Mouse (Mus musculus) embryo, embryonic 9.5 days (tissue): ENCODE results near the gene Cd276.

Experiments
- DNase-seq: peaks from one replicate; pipeline ENCODE4 v3.0.0-alpha.2; 2017; ENCODE audit errors: extremely low spot score

The Cd276 gene

GRCm38 (mm10) chr9:58513749-58514148 is 41.5 kb downstream of the Cd276 start:
- DNase-seq = no peak

DNA sequence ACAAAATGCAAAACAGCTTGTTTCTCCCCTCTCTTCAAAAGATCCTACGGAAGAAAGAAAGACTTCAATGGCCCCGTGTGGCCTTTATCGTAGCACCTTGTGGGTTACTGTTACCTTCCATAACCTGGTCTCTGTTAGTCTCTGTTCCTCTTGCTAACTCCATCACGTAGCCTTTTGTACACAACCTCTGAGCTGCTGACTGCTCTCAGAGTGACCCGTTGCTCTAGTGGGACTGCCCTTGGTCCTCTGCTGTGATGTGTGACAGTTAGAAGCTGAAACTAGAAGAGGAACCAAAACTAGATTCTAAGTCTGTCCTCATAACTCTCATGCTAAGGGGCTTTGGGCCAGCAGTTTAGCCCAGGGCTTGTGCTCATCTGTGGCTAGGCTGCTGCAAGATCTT is 44.8 kb downstream of the Cd276 start:
- no peak for DNase-seq

- no peak for DNase-seq
Measured at GRCm38 (mm10) chr9:58507216-58508005, 47.8 kb downstream of the Cd276 start.

DNA sequence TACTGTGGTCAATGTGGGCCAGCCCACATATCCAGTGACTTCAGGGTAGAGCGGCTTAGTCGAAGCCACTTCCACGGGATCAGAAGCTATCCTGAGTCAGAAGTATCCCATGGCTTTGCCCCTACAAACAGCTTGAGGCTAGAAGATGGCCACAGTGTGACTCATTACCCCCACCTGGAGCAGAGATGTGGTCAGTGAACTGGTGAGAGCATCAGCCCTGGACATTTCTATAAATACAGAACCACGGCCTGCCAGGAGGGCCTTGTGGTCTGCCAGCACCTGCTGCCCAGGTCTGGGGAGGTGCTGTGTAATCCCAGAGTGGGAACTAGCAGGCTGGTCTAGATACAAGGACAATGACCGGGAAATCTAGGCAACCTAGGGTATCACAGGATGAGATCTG is 54.3 kb downstream of the Cd276 start:
- no peak for DNase-seq

DNA sequence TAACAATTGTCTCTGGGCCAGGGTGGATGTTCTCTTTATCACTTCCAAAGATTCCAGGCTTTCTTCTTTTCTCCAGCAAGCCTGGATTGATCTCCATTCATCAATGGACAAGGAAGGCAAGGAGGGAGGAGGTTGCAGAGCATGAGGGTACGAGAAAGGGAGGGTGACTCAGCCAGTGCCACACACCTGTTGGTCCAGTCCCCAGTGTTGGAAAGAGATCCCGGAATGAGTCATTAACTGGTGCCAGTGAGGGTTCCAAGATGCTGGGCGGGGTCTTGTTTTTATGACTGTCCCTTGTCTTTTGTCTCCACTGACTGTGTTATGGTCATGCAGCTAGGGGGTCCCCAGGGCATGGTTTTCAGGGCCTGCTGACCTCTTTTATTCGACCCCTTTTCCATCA is 57.3 kb downstream of the Cd276 start:
- no peak for DNase-seq

GRCm38 (mm10) chr9:58496470-58497182 is 58.6 kb downstream of the Cd276 start:
- no peak for DNase-seq

DNA sequence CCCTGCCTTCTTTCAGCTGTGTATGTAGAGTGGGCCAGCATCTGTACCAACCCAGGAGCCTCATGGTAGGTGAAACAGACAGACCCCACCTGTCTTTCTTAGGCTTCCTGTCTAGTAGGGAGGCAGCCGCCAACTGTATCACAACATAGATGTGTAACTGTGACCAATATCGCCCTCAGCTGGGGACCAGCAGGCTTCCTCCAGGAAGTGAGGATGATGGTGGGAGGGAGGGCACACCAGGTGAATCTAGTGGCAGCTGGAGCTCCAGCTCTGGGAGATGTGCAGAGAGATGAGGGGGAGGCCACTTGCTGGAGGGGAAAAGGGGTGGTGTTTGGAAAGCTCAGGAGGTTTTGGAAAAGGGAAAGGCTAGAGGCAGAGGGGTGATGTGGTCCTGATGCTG is 60.2 kb downstream of the Cd276 start:
- no peak for DNase-seq

DNA sequence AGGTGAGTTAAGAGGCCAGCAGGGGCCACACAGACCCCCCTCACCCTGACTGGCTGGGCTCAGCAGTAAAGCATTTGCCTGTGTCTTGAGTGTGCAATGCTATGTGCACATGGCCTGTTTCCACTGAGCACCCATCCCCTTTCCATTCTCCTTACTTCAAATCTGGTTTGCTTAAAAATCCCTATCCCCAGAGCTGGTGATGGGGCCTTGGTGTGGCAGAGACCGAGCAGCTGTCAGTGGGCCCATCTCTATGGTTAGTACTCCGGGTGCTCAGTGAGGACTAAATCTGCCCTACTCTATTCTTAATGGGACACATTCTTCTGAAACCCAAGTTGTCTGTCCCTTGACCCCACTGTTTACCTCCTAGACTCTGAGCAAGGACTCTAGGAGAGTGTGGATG is 64.8 kb downstream of the Cd276 start:
- no peak for DNase-seq

GRCm38 (mm10) chr9:58489865-58490165 is 65.4 kb downstream of the Cd276 start:
- DNase-seq = no peak

- peak; percentile 33 for DNase-seq
Measured at GRCm38 (mm10) chr9:58489133-58489864, 65.9 kb downstream of the Cd276 start.

DNA sequence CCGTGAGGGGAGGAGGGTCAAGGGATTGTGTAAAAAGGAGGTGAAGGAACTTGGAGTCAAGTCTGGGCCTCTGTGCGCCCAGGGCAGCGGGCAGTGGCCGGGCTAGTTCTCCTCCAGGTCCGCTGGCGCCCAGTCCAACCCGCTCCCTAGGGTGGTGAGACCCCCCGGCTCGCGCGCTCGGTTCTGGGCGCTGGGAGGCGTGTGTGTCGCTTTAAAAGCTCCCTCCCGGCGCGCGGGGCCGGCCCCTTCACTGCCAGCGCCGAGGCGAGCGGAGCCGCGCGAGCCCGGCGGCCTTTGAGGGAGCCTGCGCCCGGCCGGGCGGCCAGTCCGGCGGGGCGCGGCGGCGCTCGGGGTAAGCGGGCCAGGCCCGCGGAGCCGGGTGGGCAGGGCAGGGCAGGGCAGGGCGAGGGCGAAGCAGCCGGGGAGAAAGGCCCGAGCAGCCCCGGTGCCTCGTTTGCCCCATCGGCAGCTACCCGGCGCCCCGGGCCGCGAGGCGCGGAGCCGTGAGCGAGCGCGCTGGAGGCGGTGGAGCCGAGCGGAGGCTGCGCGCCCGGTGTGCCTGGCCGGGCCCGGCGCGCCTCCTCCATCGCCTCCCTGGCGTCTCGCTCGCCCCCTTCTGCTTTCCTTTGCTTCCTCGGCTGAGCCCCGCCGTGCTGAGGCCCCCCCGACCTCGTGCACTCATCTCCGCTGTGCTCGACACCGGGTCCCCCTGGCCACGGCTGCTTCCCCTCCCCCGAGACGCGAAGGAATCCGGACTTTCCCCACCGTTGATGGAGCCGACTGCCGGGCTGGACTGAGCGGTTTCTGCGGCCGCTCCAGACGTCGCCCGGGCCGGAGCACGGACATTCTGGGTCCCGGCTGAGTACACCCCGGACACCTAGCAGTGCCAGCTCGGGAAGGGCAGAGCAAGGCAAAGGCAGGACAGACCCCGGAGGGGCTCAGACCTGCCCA is 67.1 kb downstream of the Cd276 start, which contains the start of gene Insyn1:
Gene Insyn1 (plus strand): TSS at position 753 of the 951 bp plus-strand sequence.
- peak; percentile 75 for DNase-seq

- DNase-seq = peak; percentile 10
Measured at GRCm38 (mm10) chr9:58487076-58487475, 68.2 kb downstream of the Cd276 start.
